Mouse (Mus musculus) heart, embryonic 12.5 days (tissue): ENCODE data around the gene 3110021N24Rik. TPM values are rescaled to one million over a fixed set of nuclear protein-coding genes. Genes with fewer than 3 reads are reported as not detected.

ENCODE experiments used
- ATAC-seq: fragments of 200-750 bp; cut with Nextera tagmentation; 2 replicates; pipeline ENCODE4 v1.8.0; 2017; ENCODE audit warnings: moderate TSS enrichment, moderate library complexity; ENCODE audit not compliant: insufficient number of reproducible peaks, low FRiP score
- H3K27ac ChIP-seq: fragments of 300-500 bp; sonication (generic); 2 replicates; pipeline ENCODE4 v1.5.1; 2016; ENCODE audit warnings: mild to moderate bottlenecking, moderate library complexity; ENCODE audit not compliant: poor library complexity, severe bottlenecking
- H3K27me3 ChIP-seq: fragments of 300-500 bp; sonication (generic); replicated peaks from 2 replicates; pipeline ENCODE4 v1.6.1; 2016; ENCODE audit warnings: mild to moderate bottlenecking, moderate library complexity
- H3K36me3 ChIP-seq: fragments of 300-500 bp; sonication (generic); 2 replicates; pipeline ENCODE4 v1.6.1; 2016; ENCODE audit warnings: mild to moderate bottlenecking, moderate library complexity
- H3K4me1 ChIP-seq: fragments of 300-500 bp; sonication (generic); replicated peaks from 2 replicates; pipeline ENCODE4 v1.6.1; 2016; ENCODE audit warnings: mild to moderate bottlenecking
- H3K4me2 ChIP-seq: fragments of 300-500 bp; sonication (generic); 2 replicates; pipeline ENCODE4 v1.6.1; 2016; ENCODE audit warnings: mild to moderate bottlenecking, moderate library complexity
- H3K4me3 ChIP-seq: fragments of 300-500 bp; sonication (generic); 2 replicates; pipeline ENCODE4 v1.5.1; 2016; ENCODE audit warnings: mild to moderate bottlenecking
- H3K9ac ChIP-seq: fragments of 300-500 bp; sonication (generic); 2 replicates; pipeline ENCODE4 v1.6.1; 2016; ENCODE audit warnings: mild to moderate bottlenecking, moderate library complexity
- H3K9me3 ChIP-seq: fragments of 300-500 bp; sonication (generic); replicated peaks from 2 replicates; pipeline ENCODE4 v1.6.1; 2016; ENCODE audit warnings: mild to moderate bottlenecking, moderate library complexity
- WGBS: fragments of 180-500 bp; shearing (Covaris S2); methylation state at CpG from one replicate; pipeline ENCODE4 v1.1.7; 2016; 5-methylcytosine and 5-hydroxymethylcytosine counted together
- polyA plus RNA-seq: library from polyadenylated mRNA; unstranded; fragments of >200 nt; fragmentation: Nextera tagmentation; extraction: Ambion mirVana; gene quantifications from 2 replicates; pipeline ENCODE4 v1.2.1, GENCODE M21; 2016

The 3110021N24Rik gene
- polyA plus RNA-seq, 1 experiment from 2014 or later, result 1.1 TPM

GRCm38 (mm10) chr4:108746160-108746873 is 26.9 kb downstream of the 3110021N24Rik start:
- ATAC-seq, result no peak
- 88% methylated on average over 3 of the region's 3 CpGs for WGBS
- no peaks in the 10 kb centered on the region for H3K9me3 ChIP-seq
- no peak overlapping the region for H3K4me3 ChIP-seq
- no peak overlapping the region for H3K9ac ChIP-seq
- no peaks in the 10 kb centered on the region for H3K36me3 ChIP-seq
- no peak overlapping the region for H3K4me2 ChIP-seq
- no peak overlapping the region for H3K27ac ChIP-seq
- H3K27me3 ChIP-seq, result no peaks in the 10 kb centered on the region
- no peaks in the 10 kb centered on the region for H3K4me1 ChIP-seq

- no peak for ATAC-seq
- Histone ChIP-seq H3K4me1 (peaks cover 7% of the 10 kb centered on the region), H3K4me3 (no peak overlapping the region), H3K4me2 (no peak overlapping the region), H3K27ac (no peak overlapping the region), H3K27me3 (no peaks in the 10 kb centered on the region), H3K9ac (no peak overlapping the region), H3K36me3 (no peaks in the 10 kb centered on the region), H3K9me3 (no peaks in the 10 kb centered on the region)
- 90% methylated on average over 3 of the region's 3 CpGs for WGBS
Measured at GRCm38 (mm10) chr4:108759583-108759982, 40.1 kb downstream of the 3110021N24Rik start.

- Histone ChIP-seq H3K4me2 (no peak overlapping the region), H3K27ac (no peak overlapping the region), H3K9ac (no peak overlapping the region), H3K4me3 (no peak overlapping the region), H3K4me1 (peaks cover 4% of the 10 kb centered on the region; the same call in 1 of the 2 replicates), H3K36me3 (no peaks in the 10 kb centered on the region), H3K27me3 (no peaks in the 10 kb centered on the region), H3K9me3 (no peaks in the 10 kb centered on the region)
- no peak for ATAC-seq
Measured at GRCm38 (mm10) chr4:108768527-108768926, 49.1 kb downstream of the 3110021N24Rik start.

- Histone ChIP-seq H3K4me3 (peak overlapping the region; percentile 93), H3K9me3 (no peaks in the 10 kb centered on the region), H3K36me3 (no peaks in the 10 kb centered on the region), H3K4me2 (peak overlapping the region; percentile 74), H3K27ac (peak overlapping the region; percentile 92), H3K27me3 (no peaks in the 10 kb centered on the region), H3K4me1 (peaks cover 7% of the 10 kb centered on the region; the same call in 1 of the 2 replicates), H3K9ac (peak overlapping the region; percentile 97)
- ATAC-seq, result no peak; the same call in 1 of the 2 replicates
- WGBS, result 0% methylated on average over 7 of the region's 7 CpGs
Measured at GRCm38 (mm10) chr4:108779763-108780056, 60.3 kb downstream of the 3110021N24Rik start.

- H3K27me3 ChIP-seq, result no peaks in the 10 kb centered on the region
- H3K4me2 ChIP-seq, result peak within 1 kb of the TSS; percentile 74
- peak within 1 kb of the TSS; percentile 97 for H3K9ac ChIP-seq
- no peaks in the 10 kb centered on the region for H3K9me3 ChIP-seq
- ATAC-seq, result peak; percentile 90
- H3K4me3 ChIP-seq, result peak within 1 kb of the TSS; percentile 93
- H3K36me3 ChIP-seq, result no peaks in the 10 kb centered on the region
- under 1% methylated on average over 107 of the region's 111 CpGs for WGBS
- H3K27ac ChIP-seq, result peak within 1 kb of the TSS; percentile 92
- peaks cover 7% of the 10 kb centered on the region; the same call in 1 of the 2 replicates for H3K4me1 ChIP-seq
Measured at GRCm38 (mm10) chr4:108780057-108780863, 60.8 kb downstream of the 3110021N24Rik start, which contains the start of gene Zfyve9. Zfyve9 (minus strand) TSS chr4:108780798.

- Histone ChIP-seq H3K27ac (peak overlapping the region; percentile 92), H3K9me3 (no peaks in the 10 kb centered on the region), H3K4me2 (peak overlapping the region; percentile 74), H3K36me3 (no peaks in the 10 kb centered on the region), H3K9ac (peak overlapping the region; percentile 97), H3K27me3 (no peaks in the 10 kb centered on the region), H3K4me3 (peak overlapping the region; percentile 93), H3K4me1 (peaks cover 7% of the 10 kb centered on the region; the same call in 1 of the 2 replicates)
- ATAC-seq, result no peak
- WGBS, result under 1% methylated on average over 19 of the region's 20 CpGs
Measured at GRCm38 (mm10) chr4:108780864-108781205, 61.4 kb downstream of the 3110021N24Rik start.

- Histone ChIP-seq H3K36me3 (no peaks in the 10 kb centered on the region), H3K27me3 (no peaks in the 10 kb centered on the region), H3K4me1 (peaks cover 7% of the 10 kb centered on the region; the same call in 1 of the 2 replicates), H3K9ac (no peak overlapping the region), H3K4me3 (no peak overlapping the region), H3K27ac (no peak overlapping the region), H3K4me2 (no peak overlapping the region; the same call in 1 of the 2 replicates), H3K9me3 (no peaks in the 10 kb centered on the region)
- 73% methylated on average over 3 of the region's 3 CpGs for WGBS
- ATAC-seq, result no peak
Measured at GRCm38 (mm10) chr4:108781596-108781995, 62.1 kb downstream of the 3110021N24Rik start.

- Histone ChIP-seq H3K4me2 (no peak overlapping the region), H3K36me3 (no peaks in the 10 kb centered on the region), H3K4me1 (peaks cover 7% of the 10 kb centered on the region; the same call in 1 of the 2 replicates), H3K9me3 (no peaks in the 10 kb centered on the region), H3K27ac (no peak overlapping the region), H3K9ac (no peak overlapping the region), H3K27me3 (no peaks in the 10 kb centered on the region), H3K4me3 (no peak overlapping the region)
- ATAC-seq, result no peak
- 27% methylated on average over 8 of the region's 8 CpGs for WGBS
Measured at GRCm38 (mm10) chr4:108782421-108783085, 63.1 kb downstream of the 3110021N24Rik start.

- Histone ChIP-seq H3K9me3 (no peaks in the 10 kb centered on the region), H3K9ac (no peak overlapping the region), H3K4me1 (no peaks in the 10 kb centered on the region), H3K4me3 (no peak overlapping the region), H3K4me2 (no peak overlapping the region), H3K27ac (no peak overlapping the region), H3K27me3 (no peaks in the 10 kb centered on the region), H3K36me3 (no peaks in the 10 kb centered on the region)
- no peak for ATAC-seq
- WGBS, result 67% methylated on average over 6 of the region's 6 CpGs
Measured at GRCm38 (mm10) chr4:108789258-108789936, 69.9 kb downstream of the 3110021N24Rik start.

- H3K4me1 ChIP-seq, result no peaks in the 10 kb centered on the region
- 58% methylated on average over 1 of the region's 1 CpGs for WGBS
- H3K27ac ChIP-seq, result no peak overlapping the region
- H3K9ac ChIP-seq, result no peak overlapping the region
- no peak overlapping the region for H3K4me3 ChIP-seq
- H3K9me3 ChIP-seq, result no peaks in the 10 kb centered on the region
- no peak overlapping the region for H3K4me2 ChIP-seq
- H3K36me3 ChIP-seq, result no peaks in the 10 kb centered on the region
- ATAC-seq, result no peak
- no peaks in the 10 kb centered on the region for H3K27me3 ChIP-seq
Measured at GRCm38 (mm10) chr4:108790507-108790906, 71.1 kb downstream of the 3110021N24Rik start.
